Mouse (Mus musculus) liver, embryonic 14.5 days (tissue): ENCODE results near the gene Glt28d2. TPM values are rescaled to one million over a fixed set of nuclear protein-coding genes. Genes with fewer than 3 reads are reported as not detected.
"Not testable (repeated sequence)": the region's sequence is repeated elsewhere in the genome, so short reads cannot be mapped to it uniquely, and the experiment has no call there.

Experiments used
- ATAC-seq: fragments of 200-750 bp; cut with Nextera tagmentation; 2 replicates; pipeline ENCODE4 v1.8.0; 2017; ENCODE audit warnings: moderate number of reproducible peaks, mild to moderate bottlenecking, moderate library complexity; ENCODE audit not compliant: insufficient read depth
- DNase-seq, 3 experiments: peaks; one replicate each; pipeline ENCODE4 v3.0.0-alpha.2; 2012 to 2013; ENCODE audit warnings: low read depth in 3 of 3, low spot score in 3 of 3
- H3K27ac ChIP-seq: fragments of 300-500 bp; sonication (generic); 2 replicates; pipeline ENCODE4 v1.5.1; 2014; ENCODE audit warnings: moderate library complexity, mild to moderate bottlenecking, control low read depth, inconsistent platforms
- H3K27me3 ChIP-seq: fragments of 300-500 bp; sonication (generic); 2 replicates; pipeline ENCODE4 v1.6.1; 2014; ENCODE audit warnings: mild to moderate bottlenecking, low read length, moderate library complexity; ENCODE audit not compliant: control insufficient read depth, insufficient read depth
- H3K36me3 ChIP-seq: fragments of 300-500 bp; sonication (generic); replicated peaks from 2 replicates; pipeline ENCODE4 v1.6.1; 2014; ENCODE audit warnings: low read depth; ENCODE audit not compliant: control insufficient read depth, insufficient read depth
- H3K4me1 ChIP-seq, 2 experiments: fragments of 200-500 bp in 1 of 2; fragments of 300-500 bp in 1 of 2; sonication (generic) in 1 of 2; replicated peaks; 2 replicates each; pipeline ENCODE4 v1.6.1; 2012 to 2014; ENCODE audit warnings: antibody characterized with exemption in 1 of 2, inconsistent platforms in 1 of 2, low read length in 1 of 2; ENCODE audit not compliant: control insufficient read depth in 2 of 2, insufficient read depth in 2 of 2
- H3K4me2 ChIP-seq: fragments of 300-500 bp; sonication (generic); 2 replicates; pipeline ENCODE4 v1.6.1; 2014; ENCODE audit warnings: low read depth, mild to moderate bottlenecking, control low read depth, moderate library complexity
- H3K4me3 ChIP-seq, 2 experiments: fragments of 200-500 bp in 1 of 2; fragments of 300-500 bp in 1 of 2; sonication (generic) in 1 of 2; 2 replicates each; pipeline ENCODE4 v1.5.1; 2012 to 2014; ENCODE audit warnings: low read depth in 2 of 2, low read length in 2 of 2, mild to moderate bottlenecking in 2 of 2, control low read depth in 1 of 2, inconsistent platforms in 1 of 2, moderate library complexity in 1 of 2; ENCODE audit not compliant: insufficient read depth in 1 of 2
- H3K9ac ChIP-seq: fragments of 300-500 bp; sonication (generic); replicated peaks from 2 replicates; pipeline ENCODE4 v1.6.1; 2014; ENCODE audit warnings: mild to moderate bottlenecking, control low read depth, moderate library complexity
- H3K9me3 ChIP-seq: fragments of 300-500 bp; sonication (generic); 2 replicates; pipeline ENCODE4 v1.6.1; 2016; ENCODE audit warnings: low read length, mixed read lengths; ENCODE audit not compliant: control insufficient read depth
- CTCF ChIP-seq: IDR thresholded peaks from 2 replicates; pipeline ENCODE4 v1.5.1; 2016; ENCODE audit warnings: antibody characterized with exemption, low read depth, control low read depth
- EP300 ChIP-seq: IDR thresholded peaks from 2 replicates; pipeline ENCODE4 v1.6.1; 2016; ENCODE audit warnings: antibody characterized with exemption, low read depth
- WGBS: fragments of 180-500 bp; shearing (Covaris S2); extraction: QIAGEN DNeasy Blood & Tissue Kit; methylation state at CpG from one replicate; pipeline ENCODE4 v1.1.7; 2014; ENCODE audit not compliant: insufficient replicate concordance; 5-methylcytosine and 5-hydroxymethylcytosine counted together
- polyA plus RNA-seq, 2 experiments: library from polyadenylated mRNA; depleted of rRNA in 1 of 2; stranded (reverse) in 1 of 2; unstranded in 1 of 2; fragments of >200 nt; fragmentation: Nextera tagmentation in 1 of 2; extraction: Ambion mirVana in 1 of 2; gene quantifications; 2 replicates each; pipeline versions ENCODE4 v1.2.1 to v1.2.3; 2012 to 2014

Gene Glt28d2
- polyA plus RNA-seq, 2 experiments: 0.03 to 0.10 TPM

DNA sequence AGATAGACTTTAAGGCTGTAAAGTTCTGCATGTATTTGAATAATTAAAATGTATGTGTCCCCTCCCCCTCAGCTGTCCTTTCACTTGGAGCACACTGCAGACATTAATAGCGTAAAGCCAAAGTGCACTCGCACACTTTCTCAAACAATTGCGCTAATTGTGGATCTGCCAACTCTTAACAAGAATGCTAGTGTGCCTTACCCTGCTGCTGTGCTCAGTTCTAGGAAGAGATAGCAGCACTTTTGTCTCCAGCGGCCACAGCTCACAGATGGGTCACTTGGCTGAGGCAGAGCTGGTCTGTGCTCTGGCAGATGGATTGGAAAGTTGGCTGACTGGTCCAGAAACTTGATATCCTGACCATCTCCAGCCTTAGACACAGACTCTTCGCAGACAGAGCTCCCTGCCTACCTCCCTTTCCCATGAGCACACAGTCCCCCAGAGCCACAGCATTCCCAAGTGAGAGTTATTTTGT is 40.9 kb upstream of the Glt28d2 start:
- 69% methylated on average over 5 of the region's 5 CpGs for WGBS
- Histone ChIP-seq H3K27me3 (no peaks in the 10 kb centered on the region), H3K4me3 (no peak overlapping the region), H3K4me2 (no peak overlapping the region), H3K9me3 (no peaks in the 10 kb centered on the region), H3K27ac (no peak overlapping the region), H3K4me1 (no peaks in the 10 kb centered on the region), H3K36me3 (no peaks in the 10 kb centered on the region), H3K9ac (no peak overlapping the region)
- TF ChIP-seq CTCF: no peak
- no peak for TF ChIP-seq EP300
- DNase-seq (no peak), ATAC-seq (no peak)

DNA sequence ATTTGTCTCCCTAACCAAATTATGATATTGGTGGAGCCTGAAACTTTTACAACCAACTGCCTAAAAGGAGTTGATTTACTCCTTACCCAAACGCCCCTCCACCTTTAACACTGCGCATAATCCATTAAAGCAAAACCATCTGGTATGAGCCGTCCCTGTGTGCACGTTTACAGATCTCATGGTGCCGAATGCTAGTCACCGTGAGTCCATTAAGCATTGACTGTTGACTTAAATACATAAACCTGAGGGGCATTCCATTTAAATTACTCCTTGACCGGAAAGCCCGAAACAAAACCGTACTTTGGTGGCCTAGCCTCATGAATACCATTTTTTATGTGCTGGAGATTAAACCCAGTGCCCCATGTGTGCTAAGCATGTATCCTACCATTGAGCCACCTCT is 40.0 kb upstream of the Glt28d2 start:
- Histone ChIP-seq H3K4me3 (no peak overlapping the region), H3K9me3 (no peaks in the 10 kb centered on the region), H3K9ac (no peak overlapping the region), H3K27ac (no peak overlapping the region), H3K4me2 (no peak overlapping the region), H3K36me3 (no peaks in the 10 kb centered on the region), H3K27me3 (no peaks in the 10 kb centered on the region), H3K4me1 (no peaks in the 10 kb centered on the region)
- no peak for ATAC-seq
- TF ChIP-seq EP300 (no peak), CTCF (no peak)
- DNase-seq: no peak
- 76% methylated on average over 9 of the region's 9 CpGs for WGBS

DNA sequence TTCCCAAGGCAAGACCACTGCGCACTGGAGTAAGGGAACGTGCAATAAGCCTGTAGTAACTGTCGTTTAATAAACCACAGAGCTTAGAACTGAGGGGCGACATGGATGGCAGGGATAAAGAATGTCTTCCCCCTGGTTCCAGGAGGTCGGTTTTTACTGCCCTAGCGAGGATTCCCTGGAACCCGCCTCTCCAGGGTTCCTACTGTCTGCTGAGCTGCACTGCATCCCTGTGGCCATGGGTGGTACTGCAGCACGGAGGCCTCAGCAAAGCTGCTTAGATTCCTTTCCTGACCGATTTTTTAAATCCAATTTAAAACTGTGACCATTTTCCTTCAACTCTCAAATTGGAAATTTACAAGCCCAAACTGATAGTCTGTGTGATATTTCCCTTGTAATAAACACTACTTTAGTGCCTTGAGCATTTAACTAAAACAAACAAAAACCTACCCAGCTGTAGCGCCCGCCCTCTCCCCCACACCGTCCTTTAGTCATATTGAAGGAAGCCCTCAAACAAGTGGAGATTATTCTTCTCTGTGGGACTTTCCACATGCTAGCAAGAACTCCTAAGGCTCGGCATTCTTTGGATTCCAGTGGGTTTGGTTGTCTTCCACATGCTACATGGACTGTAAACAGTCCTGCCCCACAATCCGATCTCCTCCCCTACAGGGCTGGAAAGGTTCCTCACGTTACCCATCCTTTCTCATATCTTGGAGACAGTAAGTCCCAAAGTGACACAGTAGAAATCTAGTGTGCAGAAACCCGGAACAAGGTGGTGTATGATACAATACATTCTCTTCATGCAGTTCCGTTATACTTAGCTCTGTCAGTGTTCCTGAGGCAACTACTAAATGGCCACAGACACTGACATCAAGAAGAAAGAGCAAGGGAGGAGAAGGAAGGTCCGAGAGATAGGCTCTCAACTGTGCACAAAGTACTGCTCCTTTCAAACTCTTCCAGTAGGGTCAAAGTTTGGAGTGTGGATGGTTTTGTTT is 36.9 kb upstream of the Glt28d2 start:
- no peak overlapping the region for H3K4me2 ChIP-seq
- WGBS: 37% methylated on average over 18 of the region's 18 CpGs
- ATAC-seq: no peak

DNA sequence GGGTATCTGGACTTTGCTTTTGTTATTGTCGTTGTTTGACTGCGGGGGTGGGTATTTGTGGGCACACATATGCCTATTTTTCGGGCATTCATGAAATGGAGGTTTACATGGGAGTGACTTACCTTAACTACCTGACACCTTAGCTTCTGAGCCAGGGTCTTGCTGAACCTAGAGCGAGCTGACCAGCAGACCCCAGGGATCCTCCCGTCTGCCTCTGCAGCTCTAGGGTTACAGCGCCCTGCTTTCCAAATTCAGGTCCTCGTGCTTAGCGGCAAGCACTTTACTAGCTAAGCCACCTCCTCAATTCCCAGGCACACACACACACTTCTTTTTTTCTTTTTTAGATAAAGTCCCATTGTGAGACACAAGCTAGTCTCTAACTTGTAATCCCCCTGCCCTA is 36.0 kb upstream of the Glt28d2 start:
- no peaks in the 10 kb centered on the region for H3K36me3 ChIP-seq
- H3K4me1 ChIP-seq: no peaks in the 10 kb centered on the region
- no peak overlapping the region for H3K4me2 ChIP-seq
- no peak overlapping the region for H3K4me3 ChIP-seq
- 71% methylated on average over 8 of the region's 8 CpGs for WGBS
- no peaks in the 10 kb centered on the region for H3K27me3 ChIP-seq
- TF ChIP-seq EP300 (no peak), CTCF (no peak)
- no peak overlapping the region for H3K27ac ChIP-seq
- no peak overlapping the region for H3K9ac ChIP-seq
- H3K9me3 ChIP-seq: no peaks in the 10 kb centered on the region
- no peak for ATAC-seq
- DNase-seq: no peak

More for the DNA sequence above, 36.9 kb upstream of the Glt28d2 start:
- Histone ChIP-seq H3K36me3 (no peaks in the 10 kb centered on the region), H3K4me3 (no peak overlapping the region), H3K9ac (no peak overlapping the region), H3K27ac (no peak overlapping the region), H3K27me3 (no peaks in the 10 kb centered on the region), H3K4me1 (no peaks in the 10 kb centered on the region), H3K9me3 (no peaks in the 10 kb centered on the region)
- TF ChIP-seq CTCF: peak; percentile 95
- no peak for TF ChIP-seq EP300
- peak; percentile 13 to 22 (median 17) for DNase-seq

DNA sequence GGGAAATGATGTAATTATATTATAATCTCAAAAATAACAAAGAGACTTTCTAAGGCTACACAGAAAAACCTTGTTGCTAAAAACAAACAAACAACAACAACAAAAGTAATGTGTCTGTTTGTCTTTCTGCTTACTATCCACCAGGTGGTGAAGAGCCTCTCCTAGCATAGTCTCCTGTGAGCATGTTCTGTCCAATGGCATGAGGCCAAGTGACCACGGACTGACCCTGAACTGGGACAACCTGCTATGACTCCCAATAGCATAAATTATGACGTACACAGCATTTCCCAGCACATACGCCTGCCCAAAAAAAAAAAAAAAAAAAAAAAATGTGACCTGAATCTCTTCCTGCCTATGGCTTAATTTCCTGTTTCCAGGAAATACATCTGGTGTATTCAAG is 35.0 kb upstream of the Glt28d2 start:
- DNase-seq: no peak
- WGBS: 63% methylated on average over 3 of the region's 3 CpGs
- TF ChIP-seq CTCF (no peak), EP300 (no peak)

DNA sequence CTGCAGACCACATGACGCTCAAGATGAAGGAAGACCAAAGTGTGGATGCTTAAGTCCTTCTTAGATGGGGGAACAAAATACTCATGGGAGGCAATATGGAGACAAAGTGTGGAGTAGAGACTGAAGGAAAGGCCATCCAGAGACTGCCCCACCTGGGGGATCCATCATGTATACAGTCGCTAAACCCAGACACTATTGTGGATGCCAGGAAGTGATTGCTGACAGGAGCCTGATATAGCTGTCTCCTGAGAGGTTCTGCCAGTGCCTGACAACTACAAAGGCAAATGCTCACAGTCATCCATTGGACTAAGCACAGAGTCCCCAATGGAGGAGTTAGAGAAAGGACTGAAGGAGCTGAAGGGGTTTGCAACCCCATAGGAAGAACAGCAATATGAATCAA is 33.4 kb upstream of the Glt28d2 start:
- DNase-seq: not testable (repeated sequence)

More for the DNA sequence above, 35.0 kb upstream of the Glt28d2 start:
- no peaks in the 10 kb centered on the region for H3K27me3 ChIP-seq
- no peak for ATAC-seq
- no peaks in the 10 kb centered on the region for H3K36me3 ChIP-seq
- H3K9ac ChIP-seq: no peak overlapping the region
- no peak overlapping the region for H3K4me3 ChIP-seq
- no peaks in the 10 kb centered on the region for H3K4me1 ChIP-seq
- no peak overlapping the region for H3K4me2 ChIP-seq
- H3K9me3 ChIP-seq: no peaks in the 10 kb centered on the region
- no peak overlapping the region for H3K27ac ChIP-seq

More for the DNA sequence above, 33.4 kb upstream of the Glt28d2 start:
- H3K4me1 ChIP-seq, H3K9me3 ChIP-seq, ATAC-seq, H3K27ac ChIP-seq, H3K27me3 ChIP-seq, H3K4me2 ChIP-seq, H3K9ac ChIP-seq, H3K36me3 ChIP-seq, H3K4me3 ChIP-seq: not testable (repeated sequence)
- 51% methylated on average over 2 of the region's 2 CpGs for WGBS
